Mouse (Mus musculus) gastrocnemius, postnatal 36 days (tissue): ENCODE data around the gene Plpp1. TPM values are rescaled to one million over a fixed set of nuclear protein-coding genes. Genes with fewer than 3 reads are reported as not detected.

Source experiments
- total RNA-seq, 2 experiments: library from RNA; stranded (reverse); gene quantifications; 2 replicates each; pipeline ENCODE4 v1.2.3; 2021

The Plpp1 gene
- total RNA-seq, 2 experiments from 2014 or later = 34.2 to 42.7 TPM

Other genes with a start within 250 kb of the Plpp1 start
- not detected for gene Il31ra, start 206.4 kb upstream of the Plpp1 start, total RNA-seq
- not detected for gene Ddx4, start 148.3 kb upstream of the Plpp1 start, total RNA-seq
- gene Slc38a9, start 140.0 kb upstream of the Plpp1 start, total RNA-seq = 1 to 10 TPM; 5.7 to 6.0 TPM
- gene Mtrex, start 126.6 kb downstream of the Plpp1 start, total RNA-seq = 10 to 100 TPM; 22.6 to 27.3 TPM
- 10 to 100 TPM; 11.4 to 12.9 TPM for gene Dhx29, start 126.7 kb downstream of the Plpp1 start, total RNA-seq
- gene Ccno, start 187.0 kb downstream of the Plpp1 start, total RNA-seq = not detected
- not detected for gene Mcidas, start 193.1 kb downstream of the Plpp1 start, total RNA-seq
- not detected for gene Cdc20b, start 234.3 kb downstream of the Plpp1 start, total RNA-seq
- 1 to 10 TPM; 7.6 to 7.7 TPM for gene Gpx8, start 245.6 kb downstream of the Plpp1 start, total RNA-seq